Mouse (Mus musculus): ENCODE results near the gene Trappc12. TPM values are rescaled to one million over a fixed set of nuclear protein-coding genes. Genes with fewer than 3 reads are reported as not detected.

The Trappc12 gene
- polyA plus RNA-seq, 1 experiment from 2014 or later: 32.5 TPM

DNA sequence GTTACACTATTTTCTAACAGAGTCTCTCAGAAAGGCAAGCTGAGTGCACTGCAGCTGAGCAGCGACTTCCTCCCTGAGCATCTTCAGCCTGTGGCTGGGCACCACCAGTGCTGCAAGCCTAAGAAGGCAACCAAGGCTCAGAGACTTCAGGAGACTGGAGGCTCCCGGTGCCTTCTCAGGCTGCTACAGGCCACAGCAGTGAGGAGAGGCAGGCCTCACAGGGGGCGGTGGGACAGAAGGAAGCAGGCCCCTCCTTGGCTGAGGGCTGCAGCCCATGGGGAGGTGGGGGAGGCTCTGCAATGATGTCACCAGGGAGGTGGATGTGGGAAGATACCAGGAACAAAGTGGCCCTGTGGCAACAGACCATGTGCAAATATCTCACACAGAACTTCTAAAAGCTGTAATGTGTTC, 50.2 kb downstream of the Trappc12 start:
- no peak overlapping the region for H3K4me2 ChIP-seq
- no peak overlapping the region for H3K9ac ChIP-seq
- ATAC-seq (ENCODE audit: insufficient read depth, low FRiP score, low read depth): no peak
- H3K4me1 ChIP-seq: no peaks in the 10 kb centered on the region
- peaks cover 20% of the 10 kb centered on the region for H3K36me3 ChIP-seq
- no peak overlapping the region for H3K4me3 ChIP-seq (replicated peaks)
- WGBS: 33% methylated on average over 3 of the region's 3 CpGs
- no peaks in the 10 kb centered on the region for H3K9me3 ChIP-seq
- 0 out of 2 replicates have a peak overlapping the region, but pooled peaks have one; percentile 19 for H3K27ac ChIP-seq
- no peaks in the 10 kb centered on the region for H3K27me3 ChIP-seq (replicated peaks)

DNA sequence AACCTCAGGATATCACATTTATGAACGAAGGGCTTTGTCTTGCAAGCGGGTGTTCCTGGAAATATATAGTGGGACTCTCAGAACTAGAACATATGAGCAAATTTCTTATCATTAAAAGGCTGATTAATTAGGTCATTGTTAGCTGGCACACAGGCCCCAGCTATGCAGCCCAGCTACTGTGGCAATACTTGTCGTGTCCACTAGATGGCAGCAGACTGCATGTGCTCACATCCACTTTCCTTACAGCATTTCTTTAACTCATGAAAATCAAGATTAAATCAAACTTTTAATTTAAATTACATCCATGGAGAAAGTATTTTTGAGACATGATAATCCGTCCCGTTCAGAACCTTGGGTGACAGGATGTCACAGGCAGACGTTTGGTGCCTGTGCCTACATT, 50.6 kb downstream of the Trappc12 start:
- Histone ChIP-seq H3K27me3 (replicated peaks) (no peaks in the 10 kb centered on the region), H3K4me2 (no peak overlapping the region), H3K27ac (0 out of 2 replicates have a peak overlapping the region, but pooled peaks have one; percentile 19), H3K4me1 (no peaks in the 10 kb centered on the region), H3K9ac (no peak overlapping the region), H3K9me3 (no peaks in the 10 kb centered on the region), H3K4me3 (replicated peaks) (no peak overlapping the region), H3K36me3 (peaks cover 25% of the 10 kb centered on the region)
- no peak for ATAC-seq (ENCODE audit: insufficient read depth, low FRiP score, low read depth)
- 9% methylated on average over 6 of the region's 6 CpGs for WGBS

DNA sequence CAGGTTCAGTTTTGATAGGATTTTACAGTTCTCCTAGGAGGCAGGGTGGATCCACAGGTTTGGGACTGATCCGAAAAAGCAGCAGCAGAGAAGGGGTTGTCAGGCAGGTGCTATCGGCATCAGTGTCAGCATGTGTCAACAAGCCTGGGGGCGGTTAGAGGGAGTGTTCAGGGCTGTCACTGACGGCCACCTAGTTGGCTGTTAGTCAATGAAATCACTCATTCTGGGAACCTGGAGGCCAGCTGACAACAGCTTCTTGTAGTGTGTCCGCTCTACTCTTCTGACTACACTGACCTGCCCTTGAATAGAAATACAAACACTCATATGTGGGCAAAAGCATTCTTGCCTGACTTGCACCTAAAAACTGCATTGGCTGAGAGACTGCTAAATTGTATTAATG, 51.2 kb downstream of the Trappc12 start:
- Histone ChIP-seq H3K27ac (no peak overlapping the region), H3K4me1 (no peaks in the 10 kb centered on the region), H3K4me3 (replicated peaks) (no peak overlapping the region), H3K9ac (no peak overlapping the region), H3K36me3 (peaks cover 27% of the 10 kb centered on the region), H3K4me2 (no peak overlapping the region), H3K9me3 (no peaks in the 10 kb centered on the region), H3K27me3 (replicated peaks) (no peaks in the 10 kb centered on the region)
- WGBS: 64% methylated on average over 5 of the region's 5 CpGs
- ATAC-seq (ENCODE audit: insufficient read depth, low FRiP score, low read depth): no peak

DNA sequence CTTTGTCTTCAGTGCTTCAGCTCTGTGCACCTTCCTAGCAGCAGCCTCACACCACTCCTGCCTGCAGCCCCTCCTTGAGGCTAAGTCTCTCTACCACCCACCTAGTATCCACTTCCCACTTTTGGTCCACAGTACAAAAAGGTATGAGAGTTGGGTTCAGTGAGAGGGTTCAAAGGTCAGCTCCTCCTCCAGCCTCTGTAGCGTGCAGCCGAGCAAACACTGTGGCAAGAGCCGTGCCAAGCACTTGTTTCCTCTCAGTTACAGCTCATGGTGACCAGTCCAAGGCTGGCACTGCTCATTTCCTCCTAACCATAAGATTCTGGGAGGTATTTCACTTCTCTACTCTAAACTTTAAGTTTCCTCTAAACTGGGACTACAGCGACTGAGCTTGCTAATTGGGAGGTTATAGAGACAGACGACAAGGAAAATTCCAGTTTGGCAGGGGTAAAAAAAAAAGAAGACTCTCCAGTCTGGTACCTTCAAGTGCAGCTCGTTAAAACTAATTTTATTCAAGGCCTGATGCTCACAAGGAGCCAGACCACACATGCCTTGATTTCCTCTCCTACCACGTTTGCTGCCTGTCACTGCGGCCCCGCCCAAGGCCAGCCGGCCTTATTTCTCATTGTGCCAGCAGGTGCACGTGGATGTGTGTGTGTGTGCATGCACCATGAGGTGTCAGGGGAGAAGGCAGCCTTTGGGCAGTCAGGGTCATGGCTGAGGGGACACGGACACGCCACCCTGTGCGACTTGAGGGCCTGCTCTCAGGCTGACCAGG, 52.3 kb downstream of the Trappc12 start:
- 65% methylated on average over 14 of the region's 14 CpGs for WGBS
- no peaks in the 10 kb centered on the region for H3K27me3 ChIP-seq (replicated peaks)

DNA sequence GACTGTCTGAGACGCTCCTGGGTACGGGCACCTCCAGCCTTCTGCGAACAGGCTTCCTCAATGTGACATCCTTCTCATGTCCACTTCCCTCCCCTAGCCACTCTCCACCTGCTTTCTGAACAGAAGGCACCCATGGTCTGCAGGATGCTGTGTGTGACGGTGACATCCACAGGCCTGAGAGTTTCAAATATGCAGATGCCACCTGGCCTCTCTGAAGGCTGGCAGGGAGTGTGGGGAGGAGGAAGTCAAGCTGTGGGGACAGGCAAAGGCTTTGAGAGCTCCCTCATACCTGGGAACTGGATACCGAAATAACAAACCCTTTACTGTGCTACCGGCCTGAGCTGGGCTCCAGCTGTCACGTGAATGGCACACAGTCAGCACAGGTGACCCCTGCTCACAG, 55.5 kb downstream of the Trappc12 start:
- Histone ChIP-seq H3K27me3 (replicated peaks) (no peaks in the 10 kb centered on the region), H3K4me2 (no peak overlapping the region), H3K9me3 (no peaks in the 10 kb centered on the region), H3K36me3 (peaks cover 30% of the 10 kb centered on the region), H3K4me3 (replicated peaks) (no peak overlapping the region), H3K9ac (no peak overlapping the region), H3K27ac (no peak overlapping the region), H3K4me1 (no peaks in the 10 kb centered on the region)
- ATAC-seq (ENCODE audit: insufficient read depth, low FRiP score, low read depth): no peak
- 84% methylated on average over 7 of the region's 7 CpGs for WGBS

More for the DNA sequence above, 52.3 kb downstream of the Trappc12 start:
- no peak overlapping the region for H3K4me3 ChIP-seq (replicated peaks)
- H3K27ac ChIP-seq: no peak overlapping the region
- H3K4me2 ChIP-seq: no peak overlapping the region
- H3K9me3 ChIP-seq: no peaks in the 10 kb centered on the region
- H3K9ac ChIP-seq: no peak overlapping the region
- H3K36me3 ChIP-seq: peaks cover 27% of the 10 kb centered on the region
- peak; percentile 37; the same call in 1 of the 2 replicates for ATAC-seq (ENCODE audit: insufficient read depth, low FRiP score, low read depth)
- no peaks in the 10 kb centered on the region for H3K4me1 ChIP-seq

DNA sequence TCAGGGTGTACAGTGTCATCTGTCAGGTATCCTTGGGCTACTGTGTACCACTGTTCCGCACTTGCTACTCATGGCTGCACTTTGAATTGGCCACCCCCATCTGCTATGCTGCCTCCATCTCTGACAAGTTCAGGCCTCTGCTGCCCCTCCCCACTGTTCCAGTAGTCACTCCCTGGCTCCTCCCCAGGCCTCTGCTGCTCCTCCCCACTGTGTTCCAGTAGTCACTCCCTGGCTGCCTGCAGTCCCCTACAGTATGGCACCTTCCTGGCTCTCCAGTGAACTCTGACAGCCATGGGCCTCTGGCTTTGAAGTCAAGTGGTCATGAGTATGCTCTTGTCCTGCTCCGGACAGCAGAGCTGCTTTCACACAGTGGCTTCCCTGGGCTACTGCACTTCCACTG, 56.0 kb downstream of the Trappc12 start:
- Histone ChIP-seq H3K9ac (no peak overlapping the region), H3K4me1 (no peaks in the 10 kb centered on the region), H3K27ac (no peak overlapping the region), H3K27me3 (replicated peaks) (no peaks in the 10 kb centered on the region), H3K9me3 (no peaks in the 10 kb centered on the region), H3K36me3 (peaks cover 34% of the 10 kb centered on the region), H3K4me3 (replicated peaks) (no peak overlapping the region), H3K4me2 (no peak overlapping the region)
- WGBS: 67% methylated on average over 2 of the region's 2 CpGs
- ATAC-seq (ENCODE audit: insufficient read depth, low FRiP score, low read depth): no peak

DNA sequence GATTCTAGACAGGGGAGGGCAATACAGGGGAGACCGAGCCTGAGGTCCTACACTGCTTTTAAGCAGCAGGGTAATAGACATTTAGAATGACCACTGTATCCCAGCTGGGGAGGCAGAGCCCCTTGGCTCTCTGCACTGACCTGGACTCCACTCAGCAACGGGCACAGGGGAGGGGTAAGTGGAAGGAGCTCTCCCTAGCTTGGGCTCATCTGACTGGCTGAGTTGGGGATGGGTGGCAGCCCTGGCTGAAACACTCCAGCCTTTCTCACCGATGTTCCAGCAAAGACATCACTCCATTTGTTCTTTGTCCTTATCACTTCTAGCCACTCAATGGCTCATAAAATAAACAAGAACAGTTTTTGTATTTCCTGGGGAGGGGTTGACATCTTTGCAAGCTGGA, 56.5 kb downstream of the Trappc12 start:
- Histone ChIP-seq H3K9ac (no peak overlapping the region), H3K27me3 (replicated peaks) (no peaks in the 10 kb centered on the region), H3K27ac (no peak overlapping the region), H3K4me2 (no peak overlapping the region), H3K36me3 (peaks cover 37% of the 10 kb centered on the region), H3K4me1 (no peaks in the 10 kb centered on the region), H3K9me3 (no peaks in the 10 kb centered on the region), H3K4me3 (replicated peaks) (no peak overlapping the region)
- no peak for ATAC-seq (ENCODE audit: insufficient read depth, low FRiP score, low read depth)
- 52% methylated on average over 3 of the region's 3 CpGs for WGBS

DNA sequence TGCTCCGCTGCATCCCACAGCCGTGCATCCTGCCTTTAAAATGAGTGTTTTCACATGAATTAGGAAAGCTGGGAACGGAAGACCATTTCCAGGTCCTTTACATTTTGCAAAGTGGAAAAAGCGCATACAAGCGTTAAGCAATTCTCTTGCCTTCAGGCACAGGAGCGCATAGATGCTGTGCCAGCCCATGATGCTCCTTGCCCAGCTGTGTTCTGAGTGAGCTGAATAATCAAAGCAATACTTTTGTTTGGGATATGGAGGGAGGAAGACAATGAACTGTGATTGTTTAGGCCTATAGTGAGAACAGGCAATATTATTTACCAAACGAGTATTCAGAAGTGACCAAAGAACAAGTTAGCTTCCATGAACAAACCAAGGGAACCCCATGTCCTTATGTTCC, 59.5 kb downstream of the Trappc12 start:
- 91% methylated on average over 7 of the region's 7 CpGs for WGBS
- H3K4me2 ChIP-seq: no peak overlapping the region
- H3K36me3 ChIP-seq: peaks cover 28% of the 10 kb centered on the region; the same call in 1 of the 2 replicates
- H3K9ac ChIP-seq: no peak overlapping the region
- no peaks in the 10 kb centered on the region for H3K4me1 ChIP-seq
- no peak overlapping the region for H3K27ac ChIP-seq
- H3K4me3 ChIP-seq (replicated peaks): no peak overlapping the region
- no peaks in the 10 kb centered on the region for H3K9me3 ChIP-seq
- H3K27me3 ChIP-seq (replicated peaks): no peaks in the 10 kb centered on the region
- no peak for ATAC-seq (ENCODE audit: insufficient read depth, low FRiP score, low read depth)

DNA sequence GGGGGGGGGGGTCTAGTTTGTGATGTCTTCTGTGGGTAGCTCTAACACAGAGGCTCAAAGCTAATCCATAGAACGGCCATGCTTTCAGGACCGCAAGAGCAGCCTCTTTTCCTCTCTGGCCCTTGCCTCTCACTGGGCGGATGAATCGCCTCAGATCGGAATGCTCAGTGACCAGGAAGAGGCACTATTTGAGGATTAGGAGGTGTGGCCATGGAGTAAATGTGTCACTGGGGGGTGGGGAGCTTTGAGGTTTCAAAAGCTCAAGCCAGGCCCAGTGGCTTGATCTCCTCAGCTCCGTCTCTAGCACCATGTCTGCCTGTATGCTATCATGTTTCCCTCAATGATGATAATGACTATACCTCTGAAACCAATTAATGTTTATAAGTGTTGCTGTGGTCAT, 61.3 kb downstream of the Trappc12 start:
- H3K36me3 ChIP-seq: peaks cover 14% of the 10 kb centered on the region; the same call in 1 of the 2 replicates
- ATAC-seq (ENCODE audit: insufficient read depth, low FRiP score, low read depth): no peak
- no peak overlapping the region for H3K27ac ChIP-seq
- 89% methylated on average over 6 of the region's 6 CpGs for WGBS
- no peaks in the 10 kb centered on the region for H3K27me3 ChIP-seq (replicated peaks)
- no peak overlapping the region for H3K4me3 ChIP-seq (replicated peaks)
- H3K4me1 ChIP-seq: no peaks in the 10 kb centered on the region
- H3K4me2 ChIP-seq: no peak overlapping the region
- H3K9me3 ChIP-seq: no peaks in the 10 kb centered on the region
- no peak overlapping the region for H3K9ac ChIP-seq

DNA sequence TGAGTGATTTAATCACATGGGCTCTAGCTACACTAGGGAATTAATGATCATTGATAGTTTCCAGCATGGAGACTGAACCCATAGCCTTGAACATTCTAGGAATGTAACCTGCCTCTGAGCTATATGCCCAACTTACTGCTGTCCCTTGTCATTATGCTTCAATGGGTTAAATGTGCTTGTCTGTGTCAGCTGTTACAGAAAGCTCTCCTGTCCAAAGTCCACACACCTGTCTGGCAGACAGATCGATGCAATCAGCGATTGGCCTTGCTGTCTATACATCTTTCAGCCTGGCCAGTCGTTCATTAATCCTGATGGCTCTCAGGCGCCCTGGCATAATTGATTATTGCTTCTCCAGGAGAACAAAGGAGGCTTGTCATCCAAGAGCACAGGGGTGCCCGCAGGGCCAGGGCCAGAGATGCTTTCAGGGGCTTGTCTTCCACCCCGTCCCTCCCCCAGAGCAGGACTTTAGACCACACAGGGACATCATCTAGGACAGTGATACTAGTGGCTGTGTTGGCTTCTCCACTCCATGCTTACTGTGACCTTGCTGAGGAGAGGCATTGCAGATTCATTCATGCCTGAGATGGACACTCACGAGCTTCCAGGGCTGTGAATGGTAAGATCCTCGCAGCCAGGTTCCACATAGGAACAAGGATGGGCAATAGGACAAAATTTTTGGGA, 63.9 kb downstream of the Trappc12 start:
- 58% methylated on average over 8 of the region's 8 CpGs for WGBS
- Histone ChIP-seq H3K9ac (no peak overlapping the region), H3K27me3 (replicated peaks) (no peaks in the 10 kb centered on the region), H3K4me2 (no peak overlapping the region), H3K27ac (no peak overlapping the region), H3K4me3 (replicated peaks) (no peak overlapping the region), H3K4me1 (no peaks in the 10 kb centered on the region), H3K36me3 (peaks cover 19% of the 10 kb centered on the region; the same call in 1 of the 2 replicates), H3K9me3 (no peaks in the 10 kb centered on the region)
- peak; percentile 41; the same call in 1 of the 2 replicates for ATAC-seq (ENCODE audit: insufficient read depth, low FRiP score, low read depth)

DNA sequence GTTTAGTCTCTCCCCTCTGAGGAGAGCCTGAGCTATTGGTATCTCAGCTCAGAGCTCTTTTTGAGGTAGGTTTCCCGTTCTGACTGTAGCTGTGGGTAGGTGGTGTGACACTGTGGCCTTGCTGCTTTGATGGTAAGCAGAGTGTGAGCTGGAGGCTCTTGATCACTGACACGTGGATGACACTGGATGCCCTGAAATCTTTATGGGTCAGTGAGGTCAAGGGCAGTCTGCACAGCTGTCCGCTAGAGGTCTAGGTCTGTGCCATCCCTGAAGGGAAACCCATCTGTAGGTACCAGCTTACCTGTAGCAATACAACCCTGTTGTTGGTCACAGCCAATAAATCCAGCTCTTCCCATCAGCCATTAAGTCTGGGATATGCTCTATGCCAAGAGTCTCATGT, 64.5 kb downstream of the Trappc12 start:
- Histone ChIP-seq H3K36me3 (peaks cover 14% of the 10 kb centered on the region; the same call in 1 of the 2 replicates), H3K9me3 (no peaks in the 10 kb centered on the region), H3K4me1 (no peaks in the 10 kb centered on the region), H3K9ac (no peak overlapping the region), H3K4me2 (no peak overlapping the region), H3K4me3 (replicated peaks) (no peak overlapping the region), H3K27me3 (replicated peaks) (no peaks in the 10 kb centered on the region), H3K27ac (no peak overlapping the region)
- ATAC-seq (ENCODE audit: insufficient read depth, low FRiP score, low read depth): no peak
- WGBS: 60% methylated on average over 3 of the region's 3 CpGs

DNA sequence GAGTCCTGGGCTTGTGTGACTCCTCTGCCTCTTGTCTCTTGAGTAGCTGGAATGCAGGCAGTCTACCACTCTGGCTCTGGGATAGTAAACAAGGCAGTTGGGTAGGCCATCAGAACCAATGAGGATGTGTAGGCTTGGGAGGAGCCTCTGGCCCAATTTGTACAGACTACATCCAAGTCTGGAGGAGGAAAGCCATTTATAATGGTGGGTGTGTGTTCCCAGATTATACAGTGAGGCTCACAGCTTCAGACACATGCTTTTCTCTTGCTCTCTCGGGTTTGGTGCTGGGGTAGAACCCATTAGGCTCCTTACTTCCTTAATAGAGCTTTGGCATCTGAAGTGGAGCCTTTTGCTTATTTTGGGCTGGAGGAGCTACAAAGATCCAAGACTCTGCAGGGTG, 65.6 kb downstream of the Trappc12 start:
- H3K36me3 ChIP-seq: peaks cover 11% of the 10 kb centered on the region; the same call in 1 of the 2 replicates
- no peaks in the 10 kb centered on the region for H3K27me3 ChIP-seq (replicated peaks)
- no peak for ATAC-seq (ENCODE audit: insufficient read depth, low FRiP score, low read depth)
- WGBS: 84% methylated on average over 1 of the region's 1 CpGs
- H3K4me2 ChIP-seq: no peak overlapping the region
- no peak overlapping the region for H3K4me3 ChIP-seq (replicated peaks)
- H3K27ac ChIP-seq: no peak overlapping the region
- no peaks in the 10 kb centered on the region for H3K4me1 ChIP-seq
- no peaks in the 10 kb centered on the region for H3K9me3 ChIP-seq
- no peak overlapping the region for H3K9ac ChIP-seq

Data from stomach, embryonic 15.5 days (tissue).